Mouse (Mus musculus): ENCODE results near the gene Tmem192. TPM values are rescaled to one million over a fixed set of nuclear protein-coding genes. Genes with fewer than 3 reads are reported as not detected.

The Tmem192 gene
- polyA plus RNA-seq, 1 experiment from 2014 or later = 34.1 TPM

GRCm38 (mm10) chr8:65018423-65018822, 71.4 kb downstream of the Tmem192 start, which contains the start of the genes Trim61 and Trim60:
Gene Trim61, minus strand, starts transcription at chr8:65018523.
Gene Trim60, minus strand, starts transcription at chr8:65018584.
- no peaks in the 10 kb centered on the region for H3K9me3 ChIP-seq (ENCODE audit: control insufficient read depth, low read length)
- DNase-seq (ENCODE audit: low spot score) (no peak), ATAC-seq (ENCODE audit: low FRiP score) (no peak)
- no peak within 1 kb of the TSS for H3K27ac ChIP-seq
- WGBS = 91% methylated on average over 8 of the region's 8 CpGs
- no peak within 1 kb of the TSS for H3K4me3 ChIP-seq (replicated peaks; ENCODE audit: low read length)
- no peaks in the 10 kb centered on the region for H3K36me3 ChIP-seq (replicated peaks; ENCODE audit: control insufficient read depth, insufficient read depth)
- H3K4me2 ChIP-seq (replicated peaks) = no peak within 1 kb of the TSS
- H3K27me3 ChIP-seq (ENCODE audit: control insufficient read depth, insufficient read depth, low read length) = no peaks in the 10 kb centered on the region
- H3K4me1 ChIP-seq (replicated peaks; ENCODE audit: control insufficient read depth, insufficient read depth, low read length) = no peaks in the 10 kb centered on the region
- H3K9ac ChIP-seq = no peak within 1 kb of the TSS

Other genes starting within 250 kb of the Tmem192 start
- 180 and 213 TPM in 2 replicates for gene Msmo1, start 213.4 kb upstream of the Tmem192 start, polyA plus RNA-seq (2014; fragmentation: Nextera tagmentation; extraction: Ambion mirVana)
- gene Klhl2, start 97.2 kb upstream of the Tmem192 start, polyA plus RNA-seq (2014; fragmentation: Nextera tagmentation; extraction: Ambion mirVana) = 33.8 and 44.8 TPM in 2 replicates
- gene Trim75, start 40.6 kb downstream of the Tmem192 start, polyA plus RNA-seq (2014; fragmentation: Nextera tagmentation; extraction: Ambion mirVana) = not detected in 2 replicates
- 0.09 TPM in 1 of 2 replicates, not detected in the other for gene Trim61, start 71.3 kb downstream of the Tmem192 start, polyA plus RNA-seq (2014; fragmentation: Nextera tagmentation; extraction: Ambion mirVana)
- 0.12 TPM in 1 of 2 replicates, not detected in the other for gene Trim60, start 71.4 kb downstream of the Tmem192 start, polyA plus RNA-seq (2014; fragmentation: Nextera tagmentation; extraction: Ambion mirVana)
- 1.3 and 1.5 TPM in 2 replicates for gene Apela, start 90.2 kb downstream of the Tmem192 start, polyA plus RNA-seq (2014; fragmentation: Nextera tagmentation; extraction: Ambion mirVana)
- gene Gm10663, start 127.8 kb downstream of the Tmem192 start, polyA plus RNA-seq (2014; fragmentation: Nextera tagmentation; extraction: Ambion mirVana) = not detected in 2 replicates
- gene BC030870, start 182.4 kb downstream of the Tmem192 start, polyA plus RNA-seq (2014; fragmentation: Nextera tagmentation; extraction: Ambion mirVana) = not detected in 2 replicates

All from hindbrain, embryonic 14.5 days (tissue).